Mouse (Mus musculus) forebrain, embryonic 11.5 days (tissue): ENCODE measurements at regions not wholly inside any gene's neighbourhood (a gene's known extent, or its start where the extent isn't known, plus 50 kb on each side); places are given as distances from the start of the nearest gene placed in this dataset.

Experiments used
- ATAC-seq: fragments of 200-750 bp; cut with Nextera tagmentation; replicated peaks from 2 replicates; pipeline ENCODE4 v1.8.0; 2017; ENCODE audit warnings: moderate TSS enrichment; ENCODE audit not compliant: low FRiP score
- DNase-seq: peaks from one replicate; pipeline ENCODE4 v3.0.0-alpha.2; 2017; ENCODE audit warnings: low spot score
- H3K27ac ChIP-seq: fragments of 300-500 bp; sonication (generic); 2 replicates; pipeline ENCODE4 v1.5.1; 2014; ENCODE audit warnings: low read depth, low read length
- H3K27me3 ChIP-seq: fragments of 300-500 bp; sonication (generic); 2 replicates; pipeline ENCODE4 v1.6.1; 2014; ENCODE audit warnings: mild to moderate bottlenecking, low read length, mixed read lengths; ENCODE audit not compliant: control insufficient read depth, insufficient read depth
- H3K36me3 ChIP-seq: fragments of 300-500 bp; sonication (generic); 2 replicates; pipeline ENCODE4 v1.6.1; 2014; ENCODE audit warnings: mild to moderate bottlenecking, low read length, moderate library complexity, mixed read lengths; ENCODE audit not compliant: control insufficient read depth, insufficient read depth
- H3K4me1 ChIP-seq: fragments of 300-500 bp; sonication (generic); replicated peaks from 2 replicates; pipeline ENCODE4 v1.6.1; 2014; ENCODE audit warnings: low read length, mixed read lengths; ENCODE audit not compliant: control insufficient read depth, insufficient read depth
- H3K4me2 ChIP-seq: fragments of 300-500 bp; sonication (generic); 2 replicates; pipeline ENCODE4 v1.6.1; 2014; ENCODE audit warnings: low read depth, mild to moderate bottlenecking, low read length, moderate library complexity, mixed read lengths; ENCODE audit not compliant: severe bottlenecking
- H3K4me3 ChIP-seq: fragments of 300-500 bp; sonication (generic); 2 replicates; pipeline ENCODE4 v1.5.1; 2014; ENCODE audit warnings: low read depth, low read length
- H3K9ac ChIP-seq: fragments of 300-500 bp; sonication (generic); 2 replicates; pipeline ENCODE4 v1.6.1; 2014; ENCODE audit warnings: low read length
- H3K9me3 ChIP-seq: fragments of 300-500 bp; sonication (generic); 2 replicates; pipeline ENCODE4 v1.6.1; 2016; ENCODE audit warnings: low read length, mixed read lengths; ENCODE audit not compliant: control insufficient read depth
- WGBS: fragments of 180-500 bp; shearing (Covaris S2); extraction: QIAGEN DNeasy Blood & Tissue Kit; methylation state at CpG from one replicate; pipeline ENCODE4 v1.1.7; 2014; 5-methylcytosine and 5-hydroxymethylcytosine counted together

DNA sequence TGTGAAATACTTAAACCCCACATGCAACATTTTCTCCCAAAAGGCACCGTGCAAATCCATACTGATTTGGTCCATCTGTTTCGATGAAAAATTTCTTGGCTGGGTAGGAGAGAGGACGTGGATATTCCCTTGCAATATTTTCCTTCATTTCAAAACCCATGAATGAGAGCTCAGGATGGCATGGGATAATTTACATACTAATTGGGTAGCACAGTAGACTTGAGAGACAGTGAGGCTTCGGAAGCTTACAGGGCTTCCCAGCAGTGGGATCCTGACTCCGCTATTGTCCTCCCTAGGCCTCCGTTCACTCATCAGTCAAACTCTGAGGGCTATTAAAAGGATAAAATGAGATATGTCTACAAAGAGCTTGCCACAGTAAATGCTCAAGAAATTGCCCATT lies 59.8 kb downstream of the Sox3 start:
- no peaks in the 10 kb centered on the region; the same call in 1 of the 2 replicates for H3K4me1 ChIP-seq
- no peak overlapping the region for H3K4me3 ChIP-seq
- H3K9ac ChIP-seq: no peak overlapping the region
- H3K36me3 ChIP-seq: no peaks in the 10 kb centered on the region
- no peak overlapping the region for H3K4me2 ChIP-seq
- no peak for ATAC-seq
- 55% methylated on average over 6 of the region's 6 CpGs for WGBS
- H3K27ac ChIP-seq: no peak overlapping the region
- no peaks in the 10 kb centered on the region for H3K9me3 ChIP-seq
- no peaks in the 10 kb centered on the region for H3K27me3 ChIP-seq
- DNase-seq: no peak

DNA sequence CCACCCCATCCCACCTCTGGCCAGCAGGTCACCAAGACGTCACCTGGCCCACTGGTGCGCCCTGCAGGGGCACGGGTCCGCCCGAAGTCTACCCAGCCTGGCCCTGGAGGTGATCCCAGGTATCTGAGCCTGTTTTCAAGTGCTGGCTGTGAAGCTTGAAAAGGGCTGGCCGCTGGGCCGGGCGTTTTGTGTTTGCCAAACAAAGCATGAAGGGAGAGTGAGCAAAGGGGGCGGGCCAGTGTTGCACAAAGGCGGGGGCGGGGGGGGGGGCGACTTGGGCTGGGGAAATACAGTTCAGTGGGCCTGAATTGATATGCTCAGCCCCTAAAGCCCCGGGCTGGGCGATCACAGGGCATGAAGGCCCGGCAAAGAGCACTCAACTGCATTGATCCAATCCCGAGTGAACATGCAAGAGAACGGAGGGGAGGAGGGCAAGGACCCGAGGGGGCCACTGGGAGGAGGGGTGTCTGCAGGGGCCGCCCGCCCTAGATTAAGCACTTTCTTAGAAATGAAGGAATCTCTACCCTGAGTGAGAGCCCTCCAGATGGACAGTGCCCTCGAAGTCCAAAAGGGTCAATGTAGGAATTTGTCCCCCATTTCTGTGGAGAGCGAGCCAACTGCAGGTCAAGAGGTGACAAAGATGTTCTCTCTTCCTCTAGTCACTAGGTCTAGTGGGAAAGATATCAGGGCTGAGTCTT lies 61.8 kb downstream of the Sox3 start:
- 22% methylated on average over 19 of the region's 22 CpGs for WGBS
- H3K9me3 ChIP-seq: no peaks in the 10 kb centered on the region
- DNase-seq: peak; percentile 85
- H3K9ac ChIP-seq: no peak overlapping the region
- H3K4me2 ChIP-seq: peak overlapping the region; percentile 34; the same call in 1 of the 2 replicates
- no peak overlapping the region for H3K4me3 ChIP-seq
- H3K27ac ChIP-seq: no peak overlapping the region
- no peaks in the 10 kb centered on the region for H3K27me3 ChIP-seq
- no peaks in the 10 kb centered on the region for H3K36me3 ChIP-seq
- no peaks in the 10 kb centered on the region; the same call in 1 of the 2 replicates for H3K4me1 ChIP-seq
- peak; percentile 95 for ATAC-seq

DNA sequence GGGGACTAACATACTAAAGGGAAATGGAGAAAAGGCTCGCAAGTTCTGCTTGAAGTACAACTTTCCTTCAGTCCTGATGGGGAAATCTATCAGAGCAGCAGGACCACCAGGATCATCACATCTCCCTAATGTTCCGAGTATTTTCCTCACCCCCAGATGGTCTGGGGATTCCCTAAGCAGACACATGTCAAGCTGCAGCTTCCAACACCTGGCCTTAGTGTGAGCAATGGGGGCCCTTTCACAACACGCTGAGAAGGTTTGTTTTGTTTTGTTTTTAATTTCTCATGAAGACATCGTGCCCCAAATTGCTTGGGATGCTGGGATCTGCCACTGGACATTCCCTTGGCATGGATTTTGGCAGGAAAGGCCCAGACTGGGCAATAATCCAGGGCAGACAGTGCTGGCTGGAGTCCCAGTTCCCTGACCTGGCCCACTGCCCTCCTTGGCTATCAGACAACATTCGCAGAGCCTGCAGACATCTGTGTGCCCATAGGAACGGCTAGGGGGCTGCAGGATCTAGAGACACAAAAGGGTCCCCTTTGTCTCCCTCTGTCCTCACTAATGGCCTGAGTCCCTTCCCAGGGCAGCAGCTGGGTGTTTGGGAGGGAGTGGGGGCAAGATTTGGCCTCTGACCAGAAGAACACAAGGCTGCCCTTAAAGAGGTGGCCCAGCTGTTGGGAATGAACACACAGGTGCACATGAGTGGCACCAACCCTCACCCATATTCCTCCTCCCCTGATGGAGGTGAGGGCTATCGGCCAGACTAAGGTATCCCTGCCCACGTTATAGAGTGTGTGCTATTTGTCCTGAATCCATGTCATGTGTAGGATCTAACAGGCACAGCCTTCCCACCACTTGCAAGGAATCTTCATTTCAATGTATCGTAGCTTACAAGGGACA lies 67.8 kb downstream of the Sox3 start:
- Histone ChIP-seq H3K9me3 (no peaks in the 10 kb centered on the region), H3K4me1 (no peaks in the 10 kb centered on the region), H3K27me3 (no peaks in the 10 kb centered on the region), H3K9ac (no peak overlapping the region), H3K4me3 (no peak overlapping the region), H3K36me3 (no peaks in the 10 kb centered on the region), H3K27ac (no peak overlapping the region), H3K4me2 (no peak overlapping the region)
- WGBS: 79% methylated on average over 9 of the region's 9 CpGs
- ATAC-seq (no peak), DNase-seq (no peak)

DNA sequence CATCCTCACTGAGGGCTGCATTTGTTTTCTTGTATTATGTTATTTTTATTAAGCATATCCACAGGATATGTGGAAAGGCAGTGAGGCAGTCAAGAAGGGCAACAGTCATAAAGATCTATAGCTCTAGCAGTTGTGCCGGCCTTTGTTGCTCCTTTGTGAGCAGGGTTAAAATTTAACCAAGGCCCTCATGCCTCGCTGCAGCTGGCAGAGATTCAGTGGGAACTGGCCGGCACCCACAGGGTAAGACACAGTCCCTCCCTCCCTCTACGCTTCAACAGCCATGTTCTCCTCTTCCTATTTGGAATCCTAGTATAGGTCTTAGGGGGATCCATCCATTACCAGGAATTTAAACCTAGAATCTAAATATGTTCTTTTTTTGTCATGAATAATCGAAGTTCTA lies 94.7 kb downstream of the Sox3 start:
- no peaks in the 10 kb centered on the region for H3K27me3 ChIP-seq
- H3K36me3 ChIP-seq: no peaks in the 10 kb centered on the region
- no peaks in the 10 kb centered on the region for H3K9me3 ChIP-seq
- H3K4me3 ChIP-seq: no peak overlapping the region
- H3K4me1 ChIP-seq: peaks cover 3% of the 10 kb centered on the region; the same call in 1 of the 2 replicates
- DNase-seq: no peak
- no peak overlapping the region for H3K4me2 ChIP-seq
- H3K27ac ChIP-seq: no peak overlapping the region
- WGBS: 56% methylated on average over 5 of the region's 5 CpGs
- no peak for ATAC-seq
- no peak overlapping the region for H3K9ac ChIP-seq

DNA sequence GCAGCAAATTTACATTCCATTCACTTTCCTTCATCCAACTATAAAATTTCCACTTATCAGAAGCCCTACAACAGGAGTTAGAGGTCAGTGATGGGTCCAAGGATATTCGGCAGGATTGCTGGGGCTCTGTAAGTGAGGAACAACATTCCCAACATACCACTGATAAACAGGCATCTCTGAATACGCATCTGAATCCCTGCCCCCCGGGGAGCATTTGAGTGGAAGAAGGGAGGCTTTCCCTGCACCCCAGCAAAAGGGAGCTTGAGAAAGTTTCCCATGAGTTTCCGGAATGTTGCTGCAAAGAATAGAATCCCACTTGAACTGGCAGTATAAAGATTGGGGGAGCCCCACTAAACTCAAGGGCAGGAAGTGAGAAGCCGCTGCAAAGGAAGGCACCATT lies 112.5 kb downstream of the Sox3 start:
- no peak overlapping the region for H3K4me2 ChIP-seq
- no peaks in the 10 kb centered on the region for H3K9me3 ChIP-seq
- no peak overlapping the region for H3K4me3 ChIP-seq
- WGBS: 24% methylated on average over 5 of the region's 5 CpGs
- H3K36me3 ChIP-seq: no peaks in the 10 kb centered on the region
- H3K27ac ChIP-seq: no peak overlapping the region
- H3K27me3 ChIP-seq: no peaks in the 10 kb centered on the region
- no peak for DNase-seq
- no peak for ATAC-seq
- no peaks in the 10 kb centered on the region for H3K4me1 ChIP-seq
- no peak overlapping the region for H3K9ac ChIP-seq

DNA sequence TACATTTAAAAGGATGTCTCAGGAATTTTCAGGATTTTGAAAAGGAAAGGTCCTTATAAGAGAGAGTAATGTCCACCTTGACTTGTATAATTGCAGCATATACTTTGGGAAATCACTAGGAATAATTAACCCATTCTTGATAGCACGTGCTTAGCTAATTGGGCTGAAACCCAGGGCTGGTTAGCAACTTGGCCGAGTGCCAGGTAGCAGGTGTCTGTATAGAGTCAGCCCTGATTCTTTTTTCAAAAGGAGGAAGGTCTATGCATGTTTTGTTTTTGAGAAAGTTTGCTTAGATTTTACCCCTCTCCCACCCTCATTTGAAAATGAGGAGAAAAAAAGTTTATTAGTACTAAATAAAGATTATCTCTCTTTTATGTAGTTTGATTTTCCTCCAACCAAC lies 113.1 kb downstream of the Sox3 start:
- Histone ChIP-seq H3K27ac (no peak overlapping the region), H3K36me3 (no peaks in the 10 kb centered on the region), H3K4me3 (no peak overlapping the region), H3K9ac (no peak overlapping the region), H3K4me1 (no peaks in the 10 kb centered on the region), H3K4me2 (no peak overlapping the region), H3K9me3 (no peaks in the 10 kb centered on the region), H3K27me3 (no peaks in the 10 kb centered on the region)
- 0 out of 2 replicates have a peak, but pooled peaks have one; percentile 56 for ATAC-seq
- peak; percentile 63 for DNase-seq
- WGBS: 41% methylated on average over 2 of the region's 2 CpGs

DNA sequence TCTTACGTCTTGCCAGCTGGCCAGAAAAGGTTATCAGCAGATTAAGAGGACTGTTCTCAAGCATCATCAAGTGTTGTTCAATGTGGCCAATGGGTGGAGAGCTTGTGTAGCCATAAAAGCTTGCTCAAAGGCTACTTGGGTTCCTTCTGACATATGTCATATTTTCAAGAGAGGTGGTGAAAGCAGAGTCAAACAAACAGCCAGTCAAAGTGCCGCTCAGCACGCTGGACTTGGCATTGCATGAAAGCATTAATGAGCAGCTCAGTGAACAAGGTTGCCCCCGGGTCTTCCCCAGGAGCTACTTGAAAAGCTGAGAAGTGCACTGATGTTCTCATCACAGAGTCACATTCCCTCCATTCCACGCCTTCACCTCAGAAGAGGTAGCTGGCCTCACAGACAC lies 119.6 kb downstream of the Sox3 start:
- Histone ChIP-seq H3K4me2 (no peak overlapping the region), H3K4me3 (no peak overlapping the region), H3K27me3 (no peaks in the 10 kb centered on the region), H3K9me3 (no peaks in the 10 kb centered on the region), H3K9ac (no peak overlapping the region), H3K4me1 (no peaks in the 10 kb centered on the region), H3K36me3 (no peaks in the 10 kb centered on the region), H3K27ac (no peak overlapping the region)
- ATAC-seq (no peak), DNase-seq (no peak)
- 72% methylated on average over 5 of the region's 5 CpGs for WGBS

DNA sequence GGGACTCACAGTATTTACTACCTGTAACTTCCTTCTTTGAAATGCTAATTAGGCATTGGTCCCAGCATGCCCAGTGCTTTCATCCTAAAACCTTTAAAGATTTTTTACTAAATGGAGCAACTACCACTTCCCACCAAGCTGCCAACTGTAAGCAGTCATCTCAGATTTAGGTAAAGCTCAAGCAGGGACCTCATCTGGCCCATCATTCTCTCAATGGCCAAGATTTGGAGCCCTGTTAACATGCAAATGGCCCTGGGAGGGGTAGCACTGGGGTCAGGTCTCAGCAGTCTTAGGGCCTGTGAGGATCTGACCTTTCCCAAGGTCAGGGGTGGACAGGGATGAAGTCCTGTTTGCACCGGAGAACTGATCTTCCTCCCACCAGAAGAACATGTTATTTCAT lies 120.8 kb downstream of the Sox3 start:
- Histone ChIP-seq H3K4me3 (no peak overlapping the region), H3K27me3 (no peaks in the 10 kb centered on the region), H3K9ac (no peak overlapping the region), H3K4me1 (no peaks in the 10 kb centered on the region), H3K9me3 (no peaks in the 10 kb centered on the region), H3K4me2 (no peak overlapping the region), H3K36me3 (no peaks in the 10 kb centered on the region), H3K27ac (no peak overlapping the region)
- DNase-seq: no peak
- ATAC-seq: no peak
- WGBS: 32% methylated on average over 1 of the region's 1 CpGs
